Mouse (Mus musculus) MEL (cell line): Measurements from ENCODE around the gene Gpam.

Experiments
- CTCF ChIP-seq, 3 experiments: IDR thresholded peaks in 2 of 3; conservative IDR thresholded peaks in 1 of 3; 2 replicates each; pipeline ENCODE4 v1.5.1; 2011 to 2012; ENCODE audit warnings: low read length in 3 of 3, low read depth in 2 of 3, mild to moderate bottlenecking in 2 of 3, improper control_type of control experiment in 1 of 3, inconsistent platforms in 1 of 3, mixed read lengths in 1 of 3, moderate library complexity in 1 of 3; ENCODE audit not compliant: control insufficient read depth in 1 of 3, insufficient read depth in 1 of 3, poor library complexity in 1 of 3, severe bottlenecking in 1 of 3
- ELF1 ChIP-seq: IDR thresholded peaks from 2 replicates; pipeline ENCODE4 v1.6.1; 2014; ENCODE audit warnings: low read depth, mild to moderate bottlenecking, inconsistent platforms, low read length, improper control_type of control experiment, moderate library complexity
- EP300 ChIP-seq, 2 experiments: IDR thresholded peaks; 2 replicates each; pipeline ENCODE4 v1.6.1; 2011; ENCODE audit warnings: improper control_type of control experiment in 2 of 2, low read length in 2 of 2, low read depth in 1 of 2, mild to moderate bottlenecking in 1 of 2
- POLR2A ChIP-seq, 2 experiments: IDR thresholded peaks; 2 replicates each; pipeline ENCODE4 v1.6.1; 2011 to 2012; ENCODE audit warnings: low read length in 2 of 2, mild to moderate bottlenecking in 2 of 2, control low read depth in 1 of 2, improper control_type of control experiment in 1 of 2, low read depth in 1 of 2, moderate library complexity in 1 of 2; ENCODE audit not compliant: control insufficient read depth in 1 of 2, insufficient read depth in 1 of 2, poor library complexity in 1 of 2
- ZC3H11A ChIP-seq: IDR thresholded peaks from 2 replicates; pipeline ENCODE4 v1.6.1; 2012; ENCODE audit warnings: low read depth, mild to moderate bottlenecking, inconsistent platforms, low read length, improper control_type of control experiment

DNA sequence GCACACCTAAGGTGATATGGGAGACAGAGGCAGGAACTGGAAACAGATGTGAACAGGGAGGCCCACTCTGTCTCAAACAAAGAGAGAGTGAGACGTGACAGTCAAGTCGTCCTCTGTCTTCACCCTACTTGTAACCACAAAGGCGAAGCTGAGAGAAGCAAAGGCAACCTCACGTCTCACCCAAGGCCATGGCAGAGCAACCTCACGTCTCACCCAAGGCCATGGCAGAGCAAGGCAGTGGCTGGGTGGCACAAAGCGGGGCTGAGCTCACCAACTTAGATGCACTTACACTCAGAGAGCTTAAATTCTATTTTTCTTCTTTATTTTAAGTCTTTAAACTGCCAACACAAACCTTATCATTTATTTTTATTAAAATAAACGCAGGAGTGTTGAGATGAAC lies 30.0 kb upstream of the Gpam start:
- TF ChIP-seq ELF1 (no peak), CTCF (IDR thresholded peaks at IDR 0.05 in 2 of 3, conservative IDR thresholded peaks at IDR 0.05 in 1 of 3; ENCODE audit: control insufficient read depth in 1 of 3, insufficient read depth in 1 of 3, low read depth in 2 of 3, low read length in 3 of 3, poor library complexity in 1 of 3, severe bottlenecking in 1 of 3) (no peak), POLR2A (IDR thresholded peaks at IDR 0.05; ENCODE audit: control insufficient read depth in 1 of 2, insufficient read depth in 1 of 2, low read depth in 1 of 2, low read length in 2 of 2, poor library complexity in 1 of 2) (no peak), EP300 (IDR thresholded peaks at IDR 0.05; ENCODE audit: low read depth in 1 of 2, low read length in 2 of 2) (no peak), ZC3H11A (no peak)
